Mouse (Mus musculus) cerebral cortex, adult 2 months (tissue): ENCODE measurements around the gene Kif3a.

Experiments
- WGBS: fragments of 180-500 bp; shearing (Covaris S2); methylation state at CpG from one replicate; pipeline ENCODE4 v1.1.7; 2018; 5-methylcytosine and 5-hydroxymethylcytosine counted together

The Kif3a gene

GRCm38 (mm10) chr11:53543021-53543420, 24.2 kb upstream of the Kif3a start:
- 61% methylated on average over 7 of the region's 7 CpGs for WGBS

GRCm38 (mm10) chr11:53546271-53546670, 20.9 kb upstream of the Kif3a start:
- 36% methylated on average over 6 of the region's 6 CpGs for WGBS

- 93% methylated on average over 6 of the region's 6 CpGs for WGBS
Observed at GRCm38 (mm10) chr11:53547566-53547965, 19.6 kb upstream of the Kif3a start.

GRCm38 (mm10) chr11:53548036-53548605, 19.1 kb upstream of the Kif3a start:
- WGBS = 83% methylated on average over 19 of the region's 19 CpGs

GRCm38 (mm10) chr11:53550714-53551113, 16.5 kb upstream of the Kif3a start:
- 85% methylated on average over 1 of the region's 1 CpGs for WGBS

- 59% methylated on average over 12 of the region's 12 CpGs for WGBS
Observed at GRCm38 (mm10) chr11:53551754-53552153, 15.4 kb upstream of the Kif3a start.

- 85% methylated on average over 9 of the region's 20 CpGs for WGBS
Observed at GRCm38 (mm10) chr11:53556529-53556928, 10.7 kb upstream of the Kif3a start.

- 100% methylated on average over 2 of the region's 3 CpGs for WGBS
Observed at GRCm38 (mm10) chr11:53557992-53558391, 9.2 kb upstream of the Kif3a start.

GRCm38 (mm10) chr11:53559980-53560379, 7.2 kb upstream of the Kif3a start:
- 89% methylated on average over 1 of the region's 3 CpGs for WGBS

GRCm38 (mm10) chr11:53561986-53562385, 5.2 kb upstream of the Kif3a start:
- 91% methylated on average over 2 of the region's 2 CpGs for WGBS

- WGBS = 85% methylated on average over 4 of the region's 4 CpGs
Observed at GRCm38 (mm10) chr11:53566646-53567045, 533 bp upstream of the Kif3a start.

GRCm38 (mm10) chr11:53580562-53580961, 13.4 kb downstream of the Kif3a start:
- 96% methylated on average over 3 of the region's 3 CpGs for WGBS

- WGBS = 56% methylated on average over 10 of the region's 10 CpGs
Observed at GRCm38 (mm10) chr11:53583151-53583550, 16.0 kb downstream of the Kif3a start.

- 40% methylated on average over 3 of the region's 3 CpGs for WGBS
Observed at GRCm38 (mm10) chr11:53584849-53585248, 17.7 kb downstream of the Kif3a start.

- WGBS = 75% methylated on average over 6 of the region's 6 CpGs
Observed at GRCm38 (mm10) chr11:53585510-53585909, 18.3 kb downstream of the Kif3a start.

GRCm38 (mm10) chr11:53588279-53588678, 21.1 kb downstream of the Kif3a start:
- whole genome bisulfite sequencing = 79% methylated on average over 8 of the region's 8 CpGs

GRCm38 (mm10) chr11:53590368-53590768, 23.2 kb downstream of the Kif3a start:
- WGBS = 48% methylated on average over 15 of the region's 15 CpGs

- WGBS = 93% methylated on average over 5 of the region's 5 CpGs
Observed at GRCm38 (mm10) chr11:53591116-53591515, 23.9 kb downstream of the Kif3a start.

GRCm38 (mm10) chr11:53604983-53605382, 37.8 kb downstream of the Kif3a start:
- WGBS = 98% methylated on average over 3 of the region's 3 CpGs

GRCm38 (mm10) chr11:53605609-53606008, 38.4 kb downstream of the Kif3a start:
- 21% methylated on average over 12 of the region's 12 CpGs for WGBS

- WGBS = 83% methylated on average over 6 of the region's 6 CpGs
Observed at GRCm38 (mm10) chr11:53609231-53609630, 42.1 kb downstream of the Kif3a start.

GRCm38 (mm10) chr11:53609672-53610071, 42.5 kb downstream of the Kif3a start:
- 90% methylated on average over 3 of the region's 3 CpGs for WGBS

GRCm38 (mm10) chr11:53615172-53615571, 48.0 kb downstream of the Kif3a start:
- 69% methylated on average over 6 of the region's 6 CpGs for WGBS

- 92% methylated on average over 8 of the region's 8 CpGs for WGBS
Observed at GRCm38 (mm10) chr11:53615575-53615974, 48.4 kb downstream of the Kif3a start.
